Mouse (Mus musculus) left cerebral cortex, postnatal 14 days (tissue): ENCODE data around the gene Il20rb. TPM values are rescaled to one million over a fixed set of nuclear protein-coding genes. Genes with fewer than 3 reads are reported as not detected.

ENCODE experiments used
- DNase-seq, 2 experiments: peaks; one replicate each; pipeline ENCODE4 v3.0.0; 2021 to 2022; ENCODE audit warnings: low spot score in 2 of 2, mixed read lengths in 1 of 2
- intact Hi-C: fragments of 180-260 bp; cut with DNase I; formaldehyde crosslinking; loops from one replicate; pipeline ENCODE4 v1.15.1; 2025
- long read RNA-seq, 2 experiments: library from polyadenylated mRNA; stranded (forward); transcript quantifications; one replicate each; pipeline ENCODE4 v2.0.0; 2021
- total RNA-seq, 2 experiments: library from RNA; stranded (reverse); gene quantifications; 2 replicates each; pipeline ENCODE4 v1.2.3; 2021

The Il20rb gene
- under 1 TPM; 0.26 to 0.66 TPM for total RNA-seq
- long read RNA-seq, experiment 1: 0 reads
- long read RNA-seq, experiment 2: 0 reads

DNA sequence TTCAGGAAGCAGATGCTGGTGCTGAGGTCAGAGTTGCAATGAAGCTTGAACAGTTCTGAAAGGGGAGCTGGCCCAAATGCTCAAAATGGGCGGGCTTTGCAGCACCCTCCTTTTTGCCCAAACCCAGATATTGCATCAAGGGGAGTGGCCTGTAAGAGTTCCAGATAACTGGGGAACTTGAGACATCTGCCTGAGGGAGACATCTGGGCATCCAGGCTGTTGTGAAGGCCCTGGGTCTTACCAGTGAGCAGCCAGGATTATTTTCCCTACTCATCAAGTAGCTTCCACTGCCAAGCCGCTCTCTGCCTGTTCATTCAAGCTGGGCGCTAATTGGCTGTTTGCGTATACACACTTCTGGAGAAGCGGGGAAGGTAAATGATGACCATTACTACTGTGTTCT, at the start of gene Il20rb:
Il20rb (minus strand) TSS at position 358 of the 400 bp plus-strand sequence.
- intact Hi-C loops: no loop called here

DNA sequence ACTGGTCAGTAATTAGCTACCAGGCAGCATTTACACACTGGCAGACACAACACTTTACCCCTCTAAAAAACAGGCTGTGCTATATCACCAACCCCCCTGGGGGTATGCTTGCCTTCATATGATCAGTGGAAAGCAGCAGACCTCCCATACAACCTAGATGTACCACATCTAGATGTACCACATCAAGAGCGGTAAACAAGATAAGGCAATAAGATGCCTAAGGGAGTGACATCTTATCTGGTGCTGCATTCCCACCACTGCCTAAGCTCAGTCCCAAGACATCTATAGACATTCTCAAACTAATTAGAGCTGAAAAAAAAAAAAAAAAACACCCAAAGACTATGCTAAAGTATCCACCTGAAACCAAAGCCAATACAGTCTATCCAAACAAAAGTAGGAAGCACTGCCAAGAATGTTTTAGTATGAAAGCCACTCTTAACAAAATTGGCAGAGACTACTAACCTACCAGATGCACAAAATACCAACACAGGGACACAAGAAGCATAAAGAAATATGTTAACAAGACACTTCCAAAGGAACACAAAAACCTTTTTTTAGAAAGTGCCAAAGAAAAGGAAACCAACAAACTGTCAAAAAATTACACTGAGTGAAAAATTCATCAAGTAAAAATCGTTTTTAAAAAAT, 49.2 kb upstream of the Il20rb start:
- DNase-seq: peak in 1 of 2 experiments; percentile 15

More for the DNA sequence above, at the start of gene Il20rb:
- DNase-seq: no peak

DNA sequence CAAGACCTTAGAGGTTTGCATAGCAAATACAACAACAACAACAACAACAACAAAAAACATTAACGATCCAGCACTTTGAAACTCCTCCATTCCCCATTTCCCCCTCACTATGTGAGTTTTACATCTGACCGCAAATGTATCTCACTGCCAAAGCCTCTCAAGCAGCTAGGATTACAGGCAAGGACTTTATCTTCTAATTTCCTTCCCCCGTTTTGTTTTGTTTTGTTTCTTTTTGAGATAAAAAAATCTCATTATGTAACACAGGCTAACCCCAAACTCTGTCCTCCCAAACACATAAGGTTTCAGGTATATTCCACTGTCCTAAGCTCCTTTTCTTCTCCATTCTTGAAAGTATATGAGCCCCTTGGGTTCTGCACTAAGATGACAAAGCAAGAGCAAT, 48.1 kb upstream of the Il20rb start:
- intact Hi-C loops: no loop called here
- DNase-seq: no peak

More for the DNA sequence above, 49.2 kb upstream of the Il20rb start:
- intact Hi-C loops: no loop called here

DNA sequence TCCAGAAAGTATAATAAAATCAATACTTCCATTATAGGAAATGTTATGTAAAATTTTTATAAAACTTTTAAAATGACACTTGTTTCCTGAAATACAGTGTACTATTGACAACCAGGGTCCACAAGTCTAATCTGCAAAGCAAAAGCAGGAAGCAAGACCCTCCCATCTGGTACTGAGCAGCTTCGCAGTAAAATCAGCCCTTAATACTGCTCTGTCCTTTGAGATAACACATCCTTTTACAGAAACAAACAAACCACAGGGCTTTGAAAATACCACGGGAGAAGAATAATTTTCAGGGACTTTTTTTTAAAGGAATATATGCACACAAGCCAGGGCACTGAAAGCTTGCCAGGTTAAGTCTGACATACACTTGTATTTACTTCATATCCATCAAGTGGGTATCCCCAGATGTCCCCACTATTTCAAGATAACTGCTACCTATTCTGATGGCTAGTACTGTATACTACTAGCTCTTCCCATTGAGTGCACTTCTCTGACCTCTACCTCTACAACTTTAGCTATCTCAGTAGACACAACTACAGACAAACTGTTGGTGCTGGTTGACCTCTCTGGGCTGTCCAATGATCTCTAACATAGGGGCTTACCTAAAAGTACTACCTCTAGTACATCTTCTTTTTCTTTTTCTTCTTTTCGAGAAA, 46.4 kb upstream of the Il20rb start:
- intact Hi-C loops: no loop called here
- DNase-seq: no peak

DNA sequence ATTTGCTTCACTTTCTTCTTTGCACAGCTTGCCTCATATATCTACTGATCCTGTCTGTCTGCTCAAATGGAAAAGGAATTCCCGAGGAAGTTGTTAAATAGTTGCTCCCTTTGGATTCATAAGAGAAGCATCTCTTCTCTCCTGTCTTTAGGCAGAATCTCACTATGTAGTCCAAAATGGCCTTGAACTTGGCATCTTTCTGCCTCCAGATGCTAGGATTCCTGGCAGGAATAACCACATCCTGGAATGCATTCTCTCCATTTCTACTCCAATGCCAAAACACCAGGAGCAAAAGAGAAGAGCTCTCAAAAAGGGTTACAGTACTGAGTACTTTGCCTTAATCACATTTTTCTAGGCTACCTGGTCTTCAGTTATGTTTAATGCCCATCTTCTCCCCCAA, 44.7 kb upstream of the Il20rb start:
- intact Hi-C loops: no loop called here
- no peak for DNase-seq

DNA sequence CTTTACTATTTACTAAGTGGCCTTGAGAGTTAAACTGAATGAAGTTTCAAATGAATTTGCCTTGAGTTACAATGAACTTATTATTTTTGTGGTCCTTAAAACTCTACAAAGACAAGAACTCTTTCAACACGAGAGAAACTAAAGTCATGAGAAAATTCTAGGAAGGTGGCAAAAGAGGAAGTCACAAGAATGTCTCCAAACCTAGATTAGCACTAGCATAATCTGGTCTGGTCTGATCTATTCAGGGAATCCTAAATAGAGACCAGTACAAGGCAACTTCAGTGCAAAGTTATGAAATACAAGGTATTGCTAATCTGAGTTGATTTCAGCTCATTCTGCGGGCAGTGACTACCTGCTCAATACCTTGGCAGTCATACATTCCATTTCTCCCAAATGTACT, 38.6 kb upstream of the Il20rb start:
- intact Hi-C loops: no loop called here
- no peak for DNase-seq

DNA sequence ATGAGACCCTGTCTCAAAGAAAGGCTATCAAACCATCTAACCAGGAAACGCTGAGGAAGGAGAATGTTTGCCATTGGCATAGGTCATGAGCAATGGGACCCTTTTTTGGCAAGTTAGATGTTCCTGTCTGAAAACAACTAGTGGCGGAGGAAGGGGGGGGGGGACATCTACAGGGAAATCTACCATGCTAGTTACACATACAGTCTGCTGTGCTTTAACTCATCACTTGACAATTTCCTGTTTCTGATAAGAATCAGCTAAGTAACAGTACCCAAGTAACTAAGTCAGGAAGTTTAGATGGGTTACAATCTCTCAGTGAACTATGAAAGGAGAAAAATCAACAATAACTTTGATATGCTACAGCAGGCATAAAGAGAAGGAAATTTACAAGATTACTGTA, 35.4 kb upstream of the Il20rb start:
- intact Hi-C loops: no loop called here

DNA sequence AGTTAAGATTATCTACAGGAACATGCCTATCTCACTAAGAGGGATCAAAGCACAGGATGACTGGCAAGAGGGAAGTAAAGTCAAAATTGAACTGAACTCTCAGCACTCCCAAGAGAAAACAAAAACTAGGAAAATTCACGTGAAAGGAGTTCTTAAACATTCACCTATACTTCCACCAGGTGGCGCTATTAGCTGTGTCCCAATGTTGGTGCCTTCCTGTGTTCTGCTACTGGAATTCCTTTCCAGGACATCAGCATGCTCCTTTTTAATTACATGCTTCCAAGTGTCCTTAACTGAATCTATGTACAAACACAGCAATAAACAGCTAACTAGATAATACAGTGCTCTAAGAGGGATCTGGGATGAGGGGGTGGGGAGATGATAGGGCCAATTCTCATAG, 34.0 kb upstream of the Il20rb start:
- intact Hi-C loops: no loop called here
- peak; percentile 57 to 61 for DNase-seq

More for the DNA sequence above, 35.4 kb upstream of the Il20rb start:
- no peak for DNase-seq

DNA sequence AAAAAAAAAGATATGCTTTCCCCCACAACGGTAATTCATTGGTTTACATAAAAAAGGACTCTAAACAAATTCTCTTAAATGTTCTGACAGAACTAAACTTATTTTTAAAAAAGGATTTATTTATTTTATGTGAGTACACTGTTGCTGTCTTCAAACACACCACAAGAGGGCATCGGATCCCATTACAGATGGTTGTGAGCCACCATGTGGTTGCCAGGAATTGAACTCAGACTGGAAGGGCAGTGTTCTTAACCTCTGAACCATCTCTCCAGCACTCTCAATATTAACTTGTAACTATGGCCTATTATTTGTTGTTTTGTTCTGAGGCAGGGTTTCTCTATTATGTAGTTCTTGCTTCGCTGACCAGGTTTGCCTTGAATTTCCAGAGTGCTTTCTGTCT, 33.4 kb upstream of the Il20rb start:
- intact Hi-C loops: no loop called here
- DNase-seq: no peak

DNA sequence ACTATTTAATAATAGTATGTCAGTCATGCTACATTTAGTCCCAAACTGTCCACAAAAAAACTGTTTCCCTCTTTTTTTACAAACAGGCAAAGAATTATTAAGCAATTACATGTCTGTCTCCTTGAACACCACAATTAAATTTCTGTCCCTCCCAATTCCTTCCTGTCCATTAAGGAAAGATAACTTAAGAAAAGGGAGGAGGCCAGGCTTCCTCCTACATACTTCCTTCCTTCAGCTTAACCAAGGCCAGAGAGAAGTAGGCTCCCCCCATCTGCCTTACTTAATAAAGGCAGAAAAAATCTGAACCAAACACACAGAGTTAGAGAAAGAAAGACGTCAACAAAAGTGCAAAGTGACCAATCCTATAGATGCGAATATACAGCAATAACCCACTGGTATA, 21.0 kb upstream of the Il20rb start:
- DNase-seq: no peak
- intact Hi-C loops: no loop called here

DNA sequence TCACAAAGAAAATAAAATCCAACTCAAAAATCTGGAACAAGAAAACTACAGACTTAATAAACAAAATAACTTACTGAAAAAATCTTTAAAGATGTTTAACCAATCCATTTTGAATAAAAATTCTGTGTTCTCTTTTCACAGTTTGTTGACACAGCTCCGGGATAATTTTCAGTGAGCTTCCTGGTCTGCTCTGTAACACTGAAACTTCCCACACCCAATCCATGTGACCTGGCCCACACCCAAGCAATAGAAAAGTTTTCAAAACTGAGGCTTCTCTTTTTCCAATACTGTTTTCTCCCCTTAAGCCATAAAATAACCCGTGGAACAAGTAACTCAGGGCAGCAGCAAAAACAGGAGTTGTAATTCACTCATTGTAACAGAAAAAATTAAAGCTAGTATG, 20.1 kb upstream of the Il20rb start:
- intact Hi-C loops: no loop called here
- no peak for DNase-seq

DNA sequence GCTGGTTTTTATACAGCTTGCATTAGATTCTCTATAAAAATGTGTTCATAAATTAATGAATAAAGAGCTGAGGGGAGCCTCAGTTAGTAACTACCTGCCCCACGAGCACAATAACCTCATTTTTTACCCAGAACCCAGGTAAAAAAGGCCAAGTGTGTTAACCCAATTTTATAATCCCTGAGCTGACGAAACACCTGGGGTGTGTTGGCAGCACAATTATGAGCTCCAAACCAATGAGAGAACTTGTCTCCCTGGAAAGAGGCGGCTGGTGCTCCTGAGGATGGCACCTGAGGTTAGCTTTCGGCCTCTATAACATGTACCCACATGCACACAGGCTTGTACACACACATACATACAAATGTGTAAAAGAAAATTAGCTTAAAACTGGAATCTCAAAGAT, 18.9 kb upstream of the Il20rb start:
- no peak for DNase-seq
- intact Hi-C loops: no loop called here

DNA sequence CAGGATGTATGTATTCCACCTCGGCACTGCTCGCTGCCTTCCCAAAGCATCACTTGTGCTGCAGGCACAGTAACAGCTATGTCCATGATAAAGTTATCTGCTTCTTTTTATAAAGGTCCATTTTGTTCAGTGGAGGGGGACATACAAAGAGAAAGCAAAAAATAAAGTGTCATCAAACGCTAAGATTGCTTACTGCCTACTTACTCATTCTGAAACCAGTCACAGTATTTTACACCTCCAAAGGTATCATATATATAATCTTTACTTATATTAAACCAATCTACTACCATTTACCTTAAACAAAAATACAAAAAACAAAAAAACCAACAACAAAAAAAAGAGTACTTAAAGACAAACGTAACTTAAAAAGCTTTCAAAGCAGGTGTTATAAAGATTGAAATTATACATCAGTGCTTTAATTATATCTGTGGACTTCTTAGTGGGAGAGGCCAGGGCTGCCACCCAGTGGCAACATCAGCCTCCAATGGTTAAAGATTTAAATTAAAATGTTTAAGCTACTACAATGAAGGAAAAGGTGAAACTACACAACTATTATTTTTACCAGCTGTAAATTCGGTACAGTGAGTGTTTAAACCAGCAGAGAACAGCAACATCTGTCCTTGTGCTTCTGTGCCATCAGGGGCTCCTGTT, 7.1 kb upstream of the Il20rb start:
- intact Hi-C loops: no loop called here
- DNase-seq: no peak

DNA sequence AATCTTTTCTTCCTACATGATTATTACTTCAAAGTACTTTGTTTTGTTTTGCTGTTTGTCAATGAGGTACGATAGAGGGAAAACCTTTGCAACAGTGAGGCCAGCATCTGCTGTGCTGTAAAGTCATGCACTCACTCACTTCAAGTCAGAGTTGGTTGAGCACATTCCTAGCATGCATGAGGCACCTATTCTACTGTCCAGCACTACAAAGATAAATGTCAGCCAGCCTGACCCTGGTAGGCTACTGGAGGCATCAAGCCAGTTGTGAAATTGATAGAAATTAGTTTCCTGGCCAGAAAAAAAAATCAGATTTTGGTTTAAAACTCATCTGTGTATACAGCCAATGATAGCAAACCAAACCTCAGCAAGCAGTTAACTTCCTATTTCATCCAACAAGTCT, 4.8 kb upstream of the Il20rb start:
- intact Hi-C loops: no loop called here
- no peak for DNase-seq

DNA sequence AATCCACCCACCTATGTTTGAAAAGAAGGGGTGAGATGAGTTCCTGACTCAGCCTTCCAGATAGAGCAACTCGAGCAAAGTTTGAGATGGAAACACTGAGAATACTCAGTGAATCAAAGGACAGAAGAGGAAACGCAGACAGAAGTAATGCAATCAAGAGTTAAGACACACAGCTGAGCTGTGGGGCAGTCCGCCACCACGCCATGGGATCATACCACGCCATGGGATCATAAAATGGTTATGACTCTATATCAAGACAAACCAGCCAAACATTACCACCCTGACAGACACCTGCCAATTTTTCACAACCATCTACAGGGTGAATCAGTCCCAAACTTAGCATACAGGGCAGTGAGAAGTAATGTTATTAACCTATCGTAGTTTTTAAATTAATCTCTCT, 2.4 kb upstream of the Il20rb start:
- intact Hi-C loops: no loop called here
- no peak for DNase-seq

DNA sequence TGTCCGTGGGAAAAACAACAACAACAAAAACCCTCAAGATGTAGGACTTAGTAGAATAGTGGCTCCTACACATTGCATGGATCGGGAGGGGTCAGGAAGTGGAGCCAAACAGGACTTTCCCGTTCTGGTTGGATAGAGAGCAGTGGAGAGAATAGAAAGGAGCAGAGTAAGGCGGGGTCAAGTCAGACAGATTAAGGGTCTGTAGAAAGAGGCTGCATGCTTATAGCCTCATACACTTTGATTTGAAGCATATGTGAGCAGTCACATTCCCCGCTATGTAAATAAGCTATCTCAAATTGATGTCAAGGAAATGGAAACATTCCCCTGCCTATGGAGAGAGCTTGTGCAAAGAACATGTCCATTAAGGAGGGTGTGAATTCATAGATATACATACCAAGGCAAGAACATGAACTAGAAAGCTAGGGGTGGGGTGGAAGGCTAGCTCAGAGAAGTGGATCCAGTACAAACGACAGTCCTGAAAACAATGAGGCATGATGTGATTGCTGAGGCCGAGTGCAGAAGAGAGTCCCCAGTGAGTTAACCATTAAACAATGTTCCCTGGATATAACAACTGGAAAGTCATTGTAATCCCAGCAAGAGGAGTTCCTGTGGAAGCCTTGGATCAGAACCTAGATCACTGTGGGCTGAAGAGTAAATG, 1.6 kb upstream of the Il20rb start:
- no peak for DNase-seq
- intact Hi-C loops: no loop called here

DNA sequence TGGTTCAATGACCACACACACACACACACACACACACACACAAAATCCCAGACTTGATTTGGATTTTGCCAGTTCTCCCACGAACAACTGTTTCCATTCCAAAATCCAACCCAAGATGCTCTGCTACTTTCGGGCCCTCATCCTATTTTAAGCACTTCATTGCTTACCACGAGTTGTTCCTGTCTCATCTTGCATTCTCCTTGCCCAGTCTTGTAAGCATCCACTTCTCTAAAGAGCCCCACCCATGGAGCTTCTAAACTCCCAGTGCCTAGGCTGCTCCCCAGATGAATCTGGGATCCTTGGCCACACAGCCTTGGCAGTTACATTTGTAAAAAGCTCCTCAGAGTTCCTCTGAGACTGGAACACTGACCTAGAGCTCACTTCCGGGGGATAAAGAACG, 3.3 kb downstream of the Il20rb start:
- DNase-seq: no peak
- intact Hi-C loops: no loop called here

DNA sequence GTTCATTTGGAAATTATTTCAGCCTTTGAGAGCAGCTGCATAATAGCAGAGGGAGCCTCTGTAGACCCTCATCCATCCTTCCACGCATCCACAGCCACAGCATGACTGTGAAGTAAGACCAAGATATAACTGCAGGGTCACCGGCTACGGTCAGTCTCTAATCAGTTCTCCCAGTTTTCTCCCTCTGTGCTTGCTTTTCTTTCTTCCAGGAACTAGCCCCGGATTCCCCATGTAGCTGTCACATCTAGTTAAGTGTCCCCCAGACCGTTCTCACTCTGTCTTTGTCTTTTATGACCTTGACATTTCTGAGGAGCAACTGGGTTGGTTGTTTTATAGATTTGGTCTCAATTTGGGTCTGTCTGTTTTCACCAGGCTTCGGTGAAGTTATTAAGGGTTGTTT, 5.0 kb downstream of the Il20rb start:
- DNase-seq: no peak

DNA sequence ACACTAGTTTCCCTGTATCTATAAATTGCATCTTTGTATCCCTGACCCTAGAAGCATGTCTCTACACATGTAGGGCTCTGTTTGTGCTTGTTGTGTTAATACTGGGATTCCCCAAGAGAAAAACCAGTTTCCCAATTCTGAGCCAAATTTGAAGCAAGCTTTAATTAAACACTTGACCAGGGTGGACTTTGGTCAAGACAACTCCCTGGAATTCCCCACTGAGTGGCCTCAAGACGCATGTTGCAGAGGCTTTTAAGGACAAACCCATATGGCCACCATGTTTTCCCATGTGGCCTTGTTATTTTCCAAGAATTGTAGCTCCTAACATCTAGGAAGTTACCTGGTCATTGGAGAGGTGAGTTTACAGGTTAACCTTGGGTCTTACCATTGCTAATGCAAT, 12.5 kb downstream of the Il20rb start:
- intact Hi-C loops: no loop called here
- DNase-seq: no peak

More for the DNA sequence above, 5.0 kb downstream of the Il20rb start:
- intact Hi-C loops: no loop called here

DNA sequence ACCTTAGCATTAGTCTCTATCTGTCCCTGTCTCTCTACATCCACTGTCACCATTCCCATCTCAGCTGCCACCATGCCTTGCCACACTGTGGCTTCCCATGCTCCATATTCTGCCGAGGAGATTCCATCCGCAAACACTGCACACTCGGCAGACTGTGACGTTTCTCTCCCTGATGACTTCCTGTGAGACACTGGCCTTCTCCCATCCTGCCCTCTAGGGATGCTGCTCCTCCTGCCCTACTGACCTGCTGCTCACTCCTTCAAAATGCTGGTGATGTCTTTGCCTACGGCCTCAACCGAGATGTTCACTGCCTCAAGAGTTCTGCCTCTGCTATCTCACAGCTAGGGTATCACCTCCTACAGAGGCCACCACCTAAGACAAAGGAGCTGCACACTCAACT, 13.2 kb downstream of the Il20rb start:
- no peak for DNase-seq
- intact Hi-C loops: no loop called here
